Mouse (Mus musculus): ENCODE measurements at regions not wholly inside any gene's neighbourhood (a gene's known extent, or its start where the extent isn't known, plus 50 kb on each side); places are given as distances from the start of the nearest gene placed in this dataset.

DNA sequence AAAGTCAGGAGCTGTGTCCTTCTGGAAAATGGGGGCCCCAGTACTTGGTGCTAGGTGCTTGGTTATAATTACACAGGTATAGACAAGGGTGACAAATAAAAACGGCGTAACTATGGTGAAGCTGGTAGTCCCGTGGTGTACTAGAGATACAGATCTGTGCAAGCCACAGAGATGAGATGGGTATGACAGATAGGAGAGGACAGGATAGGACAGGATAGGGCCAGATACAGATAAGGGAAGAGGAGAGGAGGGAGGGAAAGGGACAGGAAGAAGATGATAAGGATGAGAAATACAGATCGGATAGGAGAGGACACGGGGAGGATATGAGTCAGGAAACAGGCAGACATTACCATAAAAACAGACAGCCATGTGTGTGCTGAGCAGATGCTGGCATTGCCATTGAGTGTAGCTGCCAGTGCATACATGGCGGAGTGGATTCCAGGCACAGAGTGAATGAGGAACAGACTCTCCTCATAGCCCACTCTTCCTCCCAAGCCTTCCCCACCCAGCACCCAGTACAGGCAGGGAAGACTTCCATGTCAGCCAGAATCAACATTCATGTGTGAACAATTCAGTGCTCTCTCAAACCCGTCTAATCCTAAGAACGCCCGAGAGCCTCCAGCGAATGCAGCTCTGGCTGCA is 231.9 kb upstream of the Cdh4 start:
- DNase-seq = no peak
- H3K4me3 ChIP-seq (replicated peaks; ENCODE audit: extremely low read depth, low read depth, low read length) = no peak overlapping the region
- no peak for TF ChIP-seq CTCF (IDR thresholded peaks at IDR 0.05; ENCODE audit: insufficient read depth, low read length)
- no peak for TF ChIP-seq POLR2A (IDR thresholded peaks at IDR 0.05; ENCODE audit: borderline replicate concordance, extremely low read depth, low read depth, low read length)
- H3K4me1 ChIP-seq (ENCODE audit: control insufficient read depth, insufficient read depth, low read length) = no peaks in the 10 kb centered on the region
- WGBS = 72% methylated on average over 10 of the region's 10 CpGs

- DNase-seq = no peak
- H3K4me3 ChIP-seq (replicated peaks; ENCODE audit: extremely low read depth, low read depth, low read length) = no peak overlapping the region
- H3K4me1 ChIP-seq (ENCODE audit: control insufficient read depth, insufficient read depth, low read length) = no peaks in the 10 kb centered on the region
- no peak for TF ChIP-seq CTCF (IDR thresholded peaks at IDR 0.05; ENCODE audit: insufficient read depth, low read length)
- WGBS = 45% methylated on average over 2 of the region's 2 CpGs
Observed at GRCm38 (mm10) chr2:179216773-179217172, 225.5 kb upstream of the Cdh4 start.

- H3K4me1 ChIP-seq (ENCODE audit: control insufficient read depth, insufficient read depth, low read length) = no peaks in the 10 kb centered on the region
- 70% methylated on average over 7 of the region's 7 CpGs for WGBS
- no peak for DNase-seq
- no peak for TF ChIP-seq CTCF (IDR thresholded peaks at IDR 0.05; ENCODE audit: insufficient read depth, low read length)
- no peak for TF ChIP-seq POLR2A (IDR thresholded peaks at IDR 0.05; ENCODE audit: borderline replicate concordance, extremely low read depth, low read depth, low read length)
- H3K4me3 ChIP-seq (replicated peaks; ENCODE audit: extremely low read depth, low read depth, low read length) = no peak overlapping the region
Observed at GRCm38 (mm10) chr2:179228096-179228495, 214.1 kb upstream of the Cdh4 start.

DNA sequence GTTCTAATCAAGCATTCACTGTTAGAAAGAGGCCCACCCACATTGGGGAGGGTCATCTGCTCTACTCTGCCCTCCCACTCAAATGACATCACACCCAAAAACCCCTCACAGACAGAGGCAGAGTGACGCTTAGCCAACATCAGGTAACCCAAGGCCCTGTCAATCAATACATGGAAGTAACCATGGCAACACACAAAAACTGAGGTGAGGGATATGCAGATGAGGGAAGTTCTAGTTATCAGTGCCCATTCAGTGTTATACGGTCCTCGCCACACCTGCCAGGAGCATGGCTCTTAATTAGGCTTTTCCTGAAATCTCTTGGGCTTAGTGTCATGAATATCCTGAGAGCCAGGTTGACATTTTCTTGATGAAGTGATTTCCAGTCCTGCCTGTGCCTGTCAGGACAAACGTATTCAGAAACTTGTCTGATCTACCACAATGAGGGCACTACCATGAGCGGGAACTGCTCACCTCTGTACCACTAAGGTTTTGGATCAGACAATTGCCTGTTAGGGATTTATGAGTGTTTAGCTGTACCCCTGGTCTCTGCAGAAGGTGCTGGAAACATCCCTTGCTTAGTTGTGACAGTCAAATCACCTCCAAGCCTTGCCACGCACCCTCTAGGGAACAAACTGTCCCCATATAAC is 210.4 kb upstream of the Cdh4 start:
- WGBS = 69% methylated on average over 6 of the region's 6 CpGs
- DNase-seq = no peak
- Histone ChIP-seq H3K4me3 (replicated peaks; ENCODE audit: extremely low read depth, low read depth, low read length) (no peak overlapping the region), H3K4me1 (ENCODE audit: control insufficient read depth, insufficient read depth, low read length) (no peaks in the 10 kb centered on the region)
- TF ChIP-seq CTCF (IDR thresholded peaks at IDR 0.05; ENCODE audit: insufficient read depth, low read length) (no peak), POLR2A (IDR thresholded peaks at IDR 0.05; ENCODE audit: borderline replicate concordance, extremely low read depth, low read depth, low read length) (no peak)

- H3K4me1 ChIP-seq (ENCODE audit: control insufficient read depth, insufficient read depth, low read length) = no peaks in the 10 kb centered on the region
- H3K4me3 ChIP-seq (replicated peaks; ENCODE audit: extremely low read depth, low read depth, low read length) = no peak overlapping the region
- TF ChIP-seq POLR2A (IDR thresholded peaks at IDR 0.05; ENCODE audit: borderline replicate concordance, extremely low read depth, low read depth, low read length) (no peak), CTCF (IDR thresholded peaks at IDR 0.05; ENCODE audit: insufficient read depth, low read length) (no peak)
- no peak for DNase-seq
- WGBS = 77% methylated on average over 11 of the region's 11 CpGs
Observed at GRCm38 (mm10) chr2:179238166-179238565, 204.1 kb upstream of the Cdh4 start.

GRCm38 (mm10) chr2:179260892-179261291 is 181.3 kb upstream of the Cdh4 start:
- WGBS = 66% methylated on average over 2 of the region's 2 CpGs
- H3K4me3 ChIP-seq (replicated peaks; ENCODE audit: extremely low read depth, low read depth, low read length) = no peak overlapping the region
- H3K4me1 ChIP-seq (ENCODE audit: control insufficient read depth, insufficient read depth, low read length) = no peaks in the 10 kb centered on the region
- no peak for TF ChIP-seq CTCF (IDR thresholded peaks at IDR 0.05; ENCODE audit: insufficient read depth, low read length)
- TF ChIP-seq POLR2A (IDR thresholded peaks at IDR 0.05; ENCODE audit: borderline replicate concordance, extremely low read depth, low read depth, low read length) = no peak
- no peak for DNase-seq

DNA sequence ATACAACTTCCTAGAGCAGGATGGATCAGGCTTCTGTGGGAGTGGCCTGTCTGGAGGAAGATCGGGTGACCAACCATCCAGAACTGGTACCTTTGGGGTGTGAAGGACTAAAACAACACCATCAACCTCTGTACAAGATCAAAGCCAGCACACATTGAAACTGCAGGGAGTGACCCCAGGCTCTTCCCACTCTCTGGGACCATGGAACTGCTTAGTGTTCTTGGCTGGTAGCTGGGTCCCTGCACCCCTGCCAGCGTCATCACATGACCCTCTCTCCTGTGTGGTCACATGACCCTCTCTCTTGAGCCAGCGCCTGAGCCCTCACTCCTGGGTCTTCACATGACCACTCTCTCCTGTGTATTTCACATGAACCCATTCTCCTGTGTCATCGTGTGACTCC is 178.3 kb upstream of the Cdh4 start:
- DNase-seq = no peak
- no peaks in the 10 kb centered on the region for H3K4me1 ChIP-seq (ENCODE audit: control insufficient read depth, insufficient read depth, low read length)
- TF ChIP-seq POLR2A (IDR thresholded peaks at IDR 0.05; ENCODE audit: borderline replicate concordance, extremely low read depth, low read depth, low read length) = no peak
- TF ChIP-seq CTCF (IDR thresholded peaks at IDR 0.05; ENCODE audit: insufficient read depth, low read length) = no peak
- no peak overlapping the region for H3K4me3 ChIP-seq (replicated peaks; ENCODE audit: extremely low read depth, low read depth, low read length)
- 70% methylated on average over 4 of the region's 4 CpGs for WGBS

- WGBS = 67% methylated on average over 5 of the region's 5 CpGs
- H3K4me1 ChIP-seq (ENCODE audit: control insufficient read depth, insufficient read depth, low read length) = no peaks in the 10 kb centered on the region
- TF ChIP-seq POLR2A (IDR thresholded peaks at IDR 0.05; ENCODE audit: borderline replicate concordance, extremely low read depth, low read depth, low read length) (no peak), CTCF (IDR thresholded peaks at IDR 0.05; ENCODE audit: insufficient read depth, low read length) (no peak)
- DNase-seq = no peak
- H3K4me3 ChIP-seq (replicated peaks; ENCODE audit: extremely low read depth, low read depth, low read length) = no peak overlapping the region
Observed at GRCm38 (mm10) chr2:179265436-179265835, 176.8 kb upstream of the Cdh4 start.

- Histone ChIP-seq H3K4me3 (replicated peaks; ENCODE audit: extremely low read depth, low read depth, low read length) (no peak overlapping the region), H3K4me1 (ENCODE audit: control insufficient read depth, insufficient read depth, low read length) (no peaks in the 10 kb centered on the region)
- DNase-seq = no peak
- 82% methylated on average over 15 of the region's 15 CpGs for WGBS
- no peak for TF ChIP-seq CTCF (IDR thresholded peaks at IDR 0.05; ENCODE audit: insufficient read depth, low read length)
- TF ChIP-seq POLR2A (IDR thresholded peaks at IDR 0.05; ENCODE audit: borderline replicate concordance, extremely low read depth, low read depth, low read length) = no peak
Observed at GRCm38 (mm10) chr2:179277204-179277886, 164.9 kb upstream of the Cdh4 start.

- Histone ChIP-seq H3K4me1 (ENCODE audit: control insufficient read depth, insufficient read depth, low read length) (no peaks in the 10 kb centered on the region), H3K4me3 (replicated peaks; ENCODE audit: extremely low read depth, low read depth, low read length) (no peak overlapping the region)
- no peak for DNase-seq
- WGBS = 51% methylated on average over 4 of the region's 4 CpGs
- TF ChIP-seq POLR2A (IDR thresholded peaks at IDR 0.05; ENCODE audit: borderline replicate concordance, extremely low read depth, low read depth, low read length) = no peak
- no peak for TF ChIP-seq CTCF (IDR thresholded peaks at IDR 0.05; ENCODE audit: insufficient read depth, low read length)
Observed at GRCm38 (mm10) chr2:179277887-179278282, 164.3 kb upstream of the Cdh4 start.
